ENCODE assay signal across 19 mouse cellular contexts in genomic region chr1:86210676-86211075, GRCm38 (mm10).
"Had no signal": no experiment of that assay in that cellular context is flagged by ENCODE, and none has a peak within 500 bp of the region (broad histone marks: within the 10 kb centered on the region; RNA-seq: fewer than 3 reads in every experiment).

No protein-coding gene starts in this region.

- ATAC-seq: lung, postnatal 0 days; midbrain, embryonic 13.5 days; midbrain, embryonic 15.5 days had no signal

- H3K9ac ChIP-seq: lung, embryonic 15.5 days; midbrain, embryonic 13.5 days; midbrain, embryonic 15.5 days; neural tube, embryonic 13.5 days; neural tube, embryonic 15.5 days had no signal

- H3K27me3 ChIP-seq: lung, embryonic 15.5 days; megakaryocyte, embryonic 14.5 days; midbrain, embryonic 13.5 days; midbrain, embryonic 15.5 days; neural tube, embryonic 13.5 days; neural tube, embryonic 15.5 days had no signal

- DNase-seq: lung, adult 2 months; lung, postnatal 14 days; lung, postnatal 36 days; right cerebral cortex, adult 18-20 months; right cerebral cortex, postnatal 25 days; right cerebral cortex, postnatal 4 days; spleen, adult 18-20 months; thymus, adult 2 months; thymus, postnatal 25 days; thymus, postnatal 4 days had no signal

- H3K9me3 ChIP-seq: lung, embryonic 15.5 days; megakaryocyte, embryonic 14.5 days; midbrain, embryonic 13.5 days; midbrain, embryonic 15.5 days; neural tube, embryonic 13.5 days; neural tube, embryonic 15.5 days had no signal

- H3K4me3 ChIP-seq: lung, embryonic 15.5 days; megakaryocyte, embryonic 14.5 days; midbrain, embryonic 13.5 days; midbrain, embryonic 15.5 days; neural tube, embryonic 13.5 days; neural tube, embryonic 15.5 days had no signal

- H3K27ac ChIP-seq: lung, embryonic 15.5 days; macrophage; midbrain, embryonic 13.5 days; midbrain, embryonic 15.5 days; neural tube, embryonic 13.5 days; neural tube, embryonic 15.5 days had no signal

- H3K4me1 ChIP-seq: lung, embryonic 15.5 days; midbrain, embryonic 13.5 days; midbrain, embryonic 15.5 days; neural tube, embryonic 13.5 days; neural tube, embryonic 15.5 days had no signal

- H3K4me2 ChIP-seq: lung, embryonic 15.5 days; midbrain, embryonic 11.5 days; midbrain, embryonic 13.5 days; midbrain, embryonic 15.5 days; neural tube, embryonic 13.5 days; neural tube, embryonic 15.5 days had no signal
